Mouse (Mus musculus) lung, adult 2 months (tissue): Measurements from ENCODE around the gene Morc2a. TPM values are rescaled to one million over a fixed set of nuclear protein-coding genes. Genes with fewer than 3 reads are reported as not detected.

Experiments used
- DNase-seq: peaks from one replicate; pipeline ENCODE4 v3.0.0; 2022
- H3K4me1 ChIP-seq: fragments of 200-500 bp; 2 replicates; pipeline ENCODE4 v1.6.1; 2011; ENCODE audit warnings: low read length; ENCODE audit not compliant: control insufficient read depth, insufficient read depth
- H3K4me3 ChIP-seq: fragments of 200-500 bp; replicated peaks from 2 replicates; pipeline ENCODE3; 2011; ENCODE audit warnings: low read depth, mild to moderate bottlenecking, control low read depth, low read length; ENCODE audit errors: extremely low read depth
- CTCF ChIP-seq: fragments of 200-500 bp; IDR thresholded peaks from 2 replicates; pipeline ENCODE4 v1.5.1; 2011; ENCODE audit warnings: mild to moderate bottlenecking, low read length, control low read depth; ENCODE audit not compliant: insufficient read depth
- POLR2A ChIP-seq: fragments of 200-500 bp; IDR thresholded peaks from 2 replicates; pipeline ENCODE4 v1.6.1; 2011; ENCODE audit warnings: low read depth, mild to moderate bottlenecking, control low read depth, low read length, borderline replicate concordance; ENCODE audit errors: extremely low read depth
- WGBS: fragments of 180-500 bp; shearing (Covaris S2); methylation state at CpG from one replicate; pipeline ENCODE4 v1.1.7; 2018; 5-methylcytosine and 5-hydroxymethylcytosine counted together
- polyA plus RNA-seq: library from polyadenylated mRNA; depleted of rRNA; stranded (reverse); fragments of >200 nt; gene quantifications from 2 replicates; pipeline ENCODE4 v1.2.3, GENCODE M21; 2012

The Morc2a gene
- polyA plus RNA-seq, 1 experiment, result 11.1 TPM

GRCm38 (mm10) chr11:3648305-3648963 lies 557 bp upstream of the Morc2a start:
- TF ChIP-seq POLR2A, result no peak
- TF ChIP-seq CTCF, result no peak
- Histone ChIP-seq H3K4me1 (peaks cover 8% of the 10 kb centered on the region), H3K4me3 (peak overlapping the region; percentile 88)
- under 1% methylated on average over 56 of the region's 62 CpGs for WGBS
- DNase-seq, result peak; percentile 64

GRCm38 (mm10) chr11:3650141-3650540 lies 1.1 kb downstream of the Morc2a start:
- Histone ChIP-seq H3K4me3 (peak overlapping the region; percentile 88), H3K4me1 (peaks cover 8% of the 10 kb centered on the region)
- TF ChIP-seq CTCF, result no peak
- TF ChIP-seq POLR2A, result no peak
- 87% methylated on average over 6 of the region's 6 CpGs for WGBS
- no peak for DNase-seq

GRCm38 (mm10) chr11:3661964-3662363 lies 13.0 kb downstream of the Morc2a start:
- Histone ChIP-seq H3K4me1 (no peaks in the 10 kb centered on the region), H3K4me3 (no peak overlapping the region)
- TF ChIP-seq CTCF, result no peak
- no peak for TF ChIP-seq POLR2A
- no peak for DNase-seq
- 92% methylated on average over 2 of the region's 2 CpGs for WGBS

DNA sequence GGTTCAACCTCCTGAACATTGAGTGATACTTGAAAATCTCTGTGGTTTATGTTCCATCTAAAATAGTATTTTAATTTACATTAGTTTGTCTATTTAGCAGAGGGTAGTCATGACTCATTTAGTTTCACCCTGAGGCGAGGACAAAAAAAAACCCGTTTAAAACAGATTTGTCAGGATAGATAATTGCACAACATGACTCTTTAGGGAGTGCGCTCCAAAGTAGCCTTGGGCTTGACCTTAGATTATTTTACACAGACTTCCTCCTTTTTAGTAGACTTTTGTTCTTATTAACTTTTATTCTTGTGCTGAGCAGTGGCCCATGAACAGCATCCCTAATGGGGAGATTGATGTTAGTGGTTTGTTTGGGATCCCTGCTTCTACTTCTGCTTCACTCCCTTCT lies 18.5 kb downstream of the Morc2a start:
- TF ChIP-seq CTCF (no peak), POLR2A (no peak)
- Histone ChIP-seq H3K4me1 (peaks cover 5% of the 10 kb centered on the region), H3K4me3 (no peak overlapping the region)
- 59% methylated on average over 3 of the region's 3 CpGs for WGBS
- DNase-seq, result no peak

DNA sequence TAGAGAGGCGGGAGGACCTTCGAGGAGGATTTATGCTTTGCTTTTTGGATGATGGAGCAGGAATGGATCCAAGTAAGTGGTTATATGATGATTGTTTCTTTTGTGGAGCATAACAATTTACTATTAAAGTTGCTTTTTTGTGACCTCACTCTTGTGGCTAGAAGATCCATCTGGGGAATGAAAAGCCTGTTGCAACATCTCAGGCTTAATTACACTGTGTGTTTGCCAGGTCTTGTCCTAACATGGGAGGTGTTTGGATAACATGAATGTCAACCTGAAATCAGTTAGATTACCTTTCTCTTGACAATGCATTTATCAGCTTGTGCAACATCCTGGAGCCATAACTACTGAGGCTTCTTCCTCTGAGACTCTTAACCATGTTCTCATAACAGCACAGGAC lies 19.8 kb downstream of the Morc2a start:
- Histone ChIP-seq H3K4me1 (peaks cover 5% of the 10 kb centered on the region), H3K4me3 (no peak overlapping the region)
- 59% methylated on average over 2 of the region's 2 CpGs for WGBS
- DNase-seq, result no peak
- TF ChIP-seq CTCF, result no peak
- TF ChIP-seq POLR2A, result no peak

DNA sequence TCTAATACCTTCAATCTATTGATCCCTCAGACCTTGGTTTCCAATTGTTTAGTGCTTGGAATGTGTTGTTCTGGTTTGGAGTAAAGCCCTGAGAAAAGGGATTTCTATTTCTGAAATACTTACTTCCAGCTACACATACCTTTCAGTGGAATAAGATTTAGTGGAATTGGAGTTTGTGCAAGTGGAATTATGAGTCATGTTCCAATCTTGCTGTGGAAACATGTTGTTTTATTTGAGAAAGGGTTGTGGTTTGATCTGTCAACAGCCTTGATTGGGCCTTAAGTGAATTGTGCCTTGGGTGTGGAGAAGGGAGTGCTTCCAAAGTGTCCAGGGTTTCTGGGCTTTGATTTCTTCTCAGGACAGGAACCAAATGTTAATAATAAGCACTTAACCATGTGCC lies 20.9 kb downstream of the Morc2a start:
- TF ChIP-seq CTCF, result no peak
- TF ChIP-seq POLR2A, result no peak
- Histone ChIP-seq H3K4me3 (no peak overlapping the region), H3K4me1 (peaks cover 5% of the 10 kb centered on the region)
- DNase-seq, result no peak

DNA sequence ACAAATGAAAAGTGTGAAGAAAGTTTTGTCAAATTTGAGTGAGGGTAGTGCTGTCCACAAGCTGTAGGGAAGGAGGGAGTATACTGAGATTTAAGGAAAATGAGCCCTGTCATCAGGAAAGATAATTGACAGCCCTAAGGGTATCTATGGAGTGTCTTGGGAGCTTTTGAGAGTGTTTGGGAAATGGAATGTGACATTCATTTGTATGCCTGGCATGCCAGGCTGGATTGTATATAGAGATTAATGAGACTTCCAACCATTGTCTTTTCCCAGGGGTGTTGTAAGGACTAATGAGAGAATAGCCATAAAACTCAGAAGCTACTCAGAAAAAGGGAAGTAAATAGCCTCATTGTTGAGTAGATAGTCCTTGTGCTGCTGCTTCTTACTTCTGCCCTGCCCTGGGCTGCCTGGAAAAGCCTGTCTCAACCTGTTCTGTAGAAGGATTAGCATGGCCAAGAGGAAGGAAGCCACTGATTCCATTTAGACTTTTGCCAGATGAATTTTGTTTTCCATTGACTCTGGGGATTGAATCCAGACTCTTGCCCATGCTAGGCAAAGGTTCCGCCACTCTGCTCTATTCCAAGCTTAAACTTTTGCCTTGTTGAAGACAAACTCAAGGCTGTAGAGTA lies 22.1 kb downstream of the Morc2a start:
- Histone ChIP-seq H3K4me3 (no peak overlapping the region), H3K4me1 (peaks cover 5% of the 10 kb centered on the region)
- TF ChIP-seq POLR2A (no peak), CTCF (no peak)
- no peak for DNase-seq
- 94% methylated on average over 1 of the region's 1 CpGs for WGBS

DNA sequence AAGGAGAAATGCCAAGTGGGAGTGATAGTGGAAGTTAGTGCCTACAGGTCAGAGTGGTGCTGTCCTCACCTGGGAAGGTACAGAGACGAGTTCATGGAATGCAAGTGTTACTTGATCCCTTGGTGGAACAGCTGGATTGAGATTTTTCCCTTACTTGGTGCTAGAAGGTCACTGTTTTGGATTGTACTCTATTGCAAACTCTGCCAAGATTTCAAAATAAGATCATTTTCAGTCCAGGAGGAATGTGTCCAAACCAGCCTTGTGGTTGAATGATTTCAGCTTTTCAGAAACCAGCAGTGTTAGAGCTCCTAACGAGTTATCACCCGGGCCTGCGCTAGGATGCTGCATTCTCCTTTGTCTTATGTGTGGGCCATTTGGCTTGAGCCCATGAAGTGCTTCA lies 25.6 kb downstream of the Morc2a start:
- no peak for TF ChIP-seq POLR2A
- no peaks in the 10 kb centered on the region; the same call in none of the 2 replicates for H3K4me1 ChIP-seq
- no peak for DNase-seq
- WGBS, result 65% methylated on average over 4 of the region's 4 CpGs
- no peak overlapping the region for H3K4me3 ChIP-seq

- DNase-seq, result no peak
- no peak for TF ChIP-seq POLR2A
- TF ChIP-seq CTCF, result no peak
- no peaks in the 10 kb centered on the region; the same call in 1 of the 2 replicates for H3K4me1 ChIP-seq
- WGBS, result 57% methylated on average over 5 of the region's 5 CpGs
- no peak overlapping the region for H3K4me3 ChIP-seq
These were observed 27.4 kb downstream of the Morc2a start for GRCm38 (mm10) chr11:3676423-3676822.

DNA sequence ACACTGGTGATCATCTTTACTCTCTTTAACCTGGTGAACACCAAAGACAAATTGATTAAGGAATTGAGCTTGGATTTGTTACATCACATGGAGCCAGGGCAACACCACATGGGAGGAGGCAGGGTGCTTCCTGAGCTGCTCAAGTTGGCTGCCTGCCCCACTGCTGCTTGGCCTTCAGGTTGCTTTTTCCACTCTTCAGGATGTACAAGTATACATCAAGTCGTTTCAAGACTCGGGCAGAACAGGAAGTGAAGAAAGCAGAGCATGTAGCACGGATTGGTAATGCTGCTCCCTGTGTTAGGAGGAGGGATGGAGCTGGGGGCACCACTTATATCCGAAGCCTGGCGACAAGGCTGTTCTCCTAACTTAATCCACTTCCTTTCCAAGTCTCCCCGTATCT lies 28.2 kb downstream of the Morc2a start:
- DNase-seq, result no peak
- Histone ChIP-seq H3K4me1 (no peaks in the 10 kb centered on the region; the same call in 1 of the 2 replicates), H3K4me3 (no peak overlapping the region)
- TF ChIP-seq POLR2A (no peak), CTCF (no peak)
- 31% methylated on average over 6 of the region's 6 CpGs for WGBS
